Mouse (Mus musculus) cortical plate, adult 2 months (tissue): ENCODE results near the gene Fhit.

Experiments used
- CTCF ChIP-seq: fragments of 200-500 bp; IDR thresholded peaks from 2 replicates; pipeline ENCODE4 v1.5.1; 2011; ENCODE audit warnings: mild to moderate bottlenecking, control low read depth, low read length; ENCODE audit not compliant: insufficient read depth; ENCODE audit errors: extremely low read depth
- POLR2A ChIP-seq: fragments of 200-500 bp; IDR thresholded peaks from 2 replicates; pipeline ENCODE4 v1.6.1; 2011; ENCODE audit warnings: mild to moderate bottlenecking, low read length, control low read depth; ENCODE audit not compliant: insufficient read depth; ENCODE audit errors: extremely low read depth

DNA sequence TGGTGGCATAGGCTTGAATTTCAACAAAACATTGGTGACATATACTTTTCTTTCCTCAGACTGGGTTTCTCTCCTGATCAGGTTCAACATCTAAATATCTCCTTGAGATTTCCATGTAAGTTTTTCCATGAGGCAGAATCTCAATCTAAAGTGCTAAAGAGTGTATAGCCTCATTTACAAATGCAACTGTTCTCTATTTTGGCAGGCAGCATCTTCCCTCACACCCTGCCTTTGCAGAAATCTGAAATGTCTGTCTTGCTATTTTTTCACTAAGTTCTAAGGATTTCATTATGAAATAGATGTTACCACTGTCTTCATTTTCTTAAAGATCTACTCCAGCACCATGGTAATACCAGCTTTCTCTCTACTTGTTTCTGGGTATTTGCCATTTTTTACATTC lies 1368.4 kb downstream of the Fhit start:
- TF ChIP-seq CTCF (no peak), POLR2A (no peak)
